ENCODE assay signal across 11 mouse cellular contexts in genomic region chr9:48707824-48708229, GRCm38 (mm10).
A peak's percentile ranks its signal among the peaks of the same experiment; 100 is the strongest.
DNase-seq lines count a peak whose midpoint lies in the region; ATAC-seq lines count a peak whose summit lies in the region.
"Had no signal": no experiment of that assay in that cellular context is flagged by ENCODE, and none has a peak within 500 bp of the region (broad histone marks: within the 10 kb centered on the region; RNA-seq: fewer than 3 reads in every experiment).

No protein-coding gene starts in this region.

- H3K4me1 ChIP-seq in kidney, embryonic 15.5 days, result peaks cover 35% of the 10 kb centered on the region
- 0 out of 2 replicates have a peak, but pooled peaks cover 8% of the 10 kb centered on the region for H3K4me1 ChIP-seq in intestine, embryonic 15.5 days (replicated peaks)
- peaks cover 8% of the 10 kb centered on the region for H3K4me1 ChIP-seq in forebrain, embryonic 16.5 days (replicated peaks; ENCODE audit: control insufficient read depth, insufficient read depth, low read length)

- 79% methylated on average over 6 of the region's 6 CpGs for WGBS in kidney, embryonic 15.5 days
- WGBS in intestine, embryonic 15.5 days, result 68% methylated on average over 6 of the region's 6 CpGs
- WGBS in forebrain, embryonic 16.5 days, result 89% methylated on average over 6 of the region's 6 CpGs

- no peak overlapping the region for H3K9ac ChIP-seq in kidney, embryonic 15.5 days
- H3K9ac ChIP-seq in intestine, embryonic 15.5 days, result no peak overlapping the region
- no peak overlapping the region for H3K9ac ChIP-seq in forebrain, embryonic 16.5 days (replicated peaks; ENCODE audit: low read depth, low read length)

- no peak overlapping the region for H3K4me2 ChIP-seq in kidney, embryonic 15.5 days
- H3K4me2 ChIP-seq in intestine, embryonic 15.5 days (replicated peaks), result no peak overlapping the region
- H3K4me2 ChIP-seq in forebrain, embryonic 16.5 days (ENCODE audit: low read length), result no peak overlapping the region

- no peak overlapping the region for H3K4me3 ChIP-seq in kidney, embryonic 15.5 days (replicated peaks)
- H3K4me3 ChIP-seq in intestine, embryonic 15.5 days (replicated peaks), result no peak overlapping the region
- H3K4me3 ChIP-seq in forebrain, embryonic 16.5 days (replicated peaks; ENCODE audit: low read length), result no peak overlapping the region
- H3K4me3 ChIP-seq: myocyte had no signal

- no peaks in the 10 kb centered on the region for H3K36me3 ChIP-seq in kidney, embryonic 15.5 days
- H3K36me3 ChIP-seq in intestine, embryonic 15.5 days, result no peaks in the 10 kb centered on the region
- no peaks in the 10 kb centered on the region for H3K36me3 ChIP-seq in forebrain, embryonic 16.5 days (ENCODE audit: control insufficient read depth, insufficient read depth)

- DNase-seq in adrenal gland, postnatal 14 days, result peak; percentile 51
- no peak for DNase-seq in adrenal gland, adult 2 months
- DNase-seq in kidney, adult 9 months, result peak; percentile 40
- peak; percentile 71 to 84 for DNase-seq in lung, postnatal 4 days
- DNase-seq in neural tube, embryonic 10.5 days (ENCODE audit: extremely low spot score, low spot score), result no peak
- DNase-seq: right cerebral cortex, adult 18-20 months; thymus, adult 2 months had no signal

- no peaks in the 10 kb centered on the region for H3K9me3 ChIP-seq in kidney, embryonic 15.5 days (replicated peaks)
- H3K9me3 ChIP-seq in intestine, embryonic 15.5 days, result no peaks in the 10 kb centered on the region
- no peaks in the 10 kb centered on the region for H3K9me3 ChIP-seq in forebrain, embryonic 16.5 days (ENCODE audit: control insufficient read depth, low read length)

- no peak for ATAC-seq in kidney, embryonic 15.5 days (replicated peaks; ENCODE audit: low FRiP score)
- no peak for ATAC-seq in intestine, embryonic 15.5 days
- ATAC-seq in forebrain, embryonic 16.5 days, result no peak

- no peak overlapping the region for H3K27ac ChIP-seq in kidney, embryonic 15.5 days
- peak overlapping the region; percentile 23; the same call in 1 of the 2 replicates for H3K27ac ChIP-seq in intestine, embryonic 15.5 days
- no peak overlapping the region for H3K27ac ChIP-seq in forebrain, embryonic 16.5 days (ENCODE audit: low read length)

- H3K27me3 ChIP-seq in kidney, embryonic 15.5 days, result peaks cover 12% of the 10 kb centered on the region
- no peaks in the 10 kb centered on the region for H3K27me3 ChIP-seq in intestine, embryonic 15.5 days (replicated peaks)
- H3K27me3 ChIP-seq in forebrain, embryonic 16.5 days (replicated peaks; ENCODE audit: control insufficient read depth, insufficient read depth, low read length), result 0 out of 2 replicates have a peak, but pooled peaks cover 2% of the 10 kb centered on the region

Comparison
In these comparisons a context has a peak if more than half of its experiments do, and no peak if none do; other contexts are left out.
1. DNase-seq: peak in adrenal gland, postnatal 14 days (single experiment), kidney, adult 9 months (single experiment) and lung, postnatal 4 days (2 of 2); none in adrenal gland, adult 2 months (single experiment) and neural tube, embryonic 10.5 days (single experiment).